Mouse (Mus musculus) lung, adult 2 months (tissue): ENCODE measurements at regions not wholly inside any gene's neighbourhood (a gene's known extent, or its start where the extent isn't known, plus 50 kb on each side); places are given as distances from the start of the nearest gene placed in this dataset.

Experiments
- DNase-seq: peaks from one replicate; pipeline ENCODE4 v3.0.0; 2022
- H3K4me1 ChIP-seq: fragments of 200-500 bp; 2 replicates; pipeline ENCODE4 v1.6.1; 2011; ENCODE audit warnings: low read length; ENCODE audit not compliant: control insufficient read depth, insufficient read depth
- H3K4me3 ChIP-seq: fragments of 200-500 bp; replicated peaks from 2 replicates; pipeline ENCODE3; 2011; ENCODE audit warnings: low read depth, mild to moderate bottlenecking, control low read depth, low read length; ENCODE audit errors: extremely low read depth
- CTCF ChIP-seq: fragments of 200-500 bp; IDR thresholded peaks from 2 replicates; pipeline ENCODE4 v1.5.1; 2011; ENCODE audit warnings: mild to moderate bottlenecking, low read length, control low read depth; ENCODE audit not compliant: insufficient read depth
- POLR2A ChIP-seq: fragments of 200-500 bp; IDR thresholded peaks from 2 replicates; pipeline ENCODE4 v1.6.1; 2011; ENCODE audit warnings: low read depth, mild to moderate bottlenecking, control low read depth, low read length, borderline replicate concordance; ENCODE audit errors: extremely low read depth
- WGBS: fragments of 180-500 bp; shearing (Covaris S2); methylation state at CpG from one replicate; pipeline ENCODE4 v1.1.7; 2018; 5-methylcytosine and 5-hydroxymethylcytosine counted together

GRCm38 (mm10) chr19:18200105-18200782, 362.8 kb upstream of the Pcsk5 start:
- Histone ChIP-seq H3K4me3 (no peak overlapping the region), H3K4me1 (no peaks in the 10 kb centered on the region)
- 82% methylated on average over 4 of the region's 4 CpGs for WGBS
- DNase-seq = no peak
- no peak for TF ChIP-seq CTCF
- TF ChIP-seq POLR2A = no peak

GRCm38 (mm10) chr19:18189102-18189742, 351.8 kb upstream of the Pcsk5 start:
- DNase-seq = no peak
- no peak for TF ChIP-seq POLR2A
- TF ChIP-seq CTCF = no peak
- H3K4me1 ChIP-seq = peaks cover 2% of the 10 kb centered on the region; the same call in 1 of the 2 replicates
- H3K4me3 ChIP-seq = no peak overlapping the region
- WGBS = 51% methylated on average over 4 of the region's 4 CpGs

- WGBS = 43% methylated on average over 9 of the region's 9 CpGs
- no peak for DNase-seq
- TF ChIP-seq CTCF = no peak
- no peak for TF ChIP-seq POLR2A
- peaks cover 2% of the 10 kb centered on the region; the same call in 1 of the 2 replicates for H3K4me1 ChIP-seq
- H3K4me3 ChIP-seq = no peak overlapping the region
Observed at GRCm38 (mm10) chr19:18188122-18188866, 350.9 kb upstream of the Pcsk5 start.

GRCm38 (mm10) chr19:18185767-18186554, 348.5 kb upstream of the Pcsk5 start:
- no peak overlapping the region for H3K4me3 ChIP-seq
- TF ChIP-seq POLR2A = no peak
- no peak for DNase-seq
- WGBS = 50% methylated on average over 1 of the region's 1 CpGs
- H3K4me1 ChIP-seq = peaks cover 2% of the 10 kb centered on the region; the same call in 1 of the 2 replicates

GRCm38 (mm10) chr19:18185211-18185610, 347.8 kb upstream of the Pcsk5 start:
- DNase-seq = no peak
- TF ChIP-seq POLR2A (no peak), CTCF (no peak)
- peaks cover 2% of the 10 kb centered on the region; the same call in 1 of the 2 replicates for H3K4me1 ChIP-seq
- no peak overlapping the region for H3K4me3 ChIP-seq
- WGBS = 49% methylated on average over 2 of the region's 2 CpGs

GRCm38 (mm10) chr19:18176200-18176599, 338.8 kb upstream of the Pcsk5 start:
- no peak for DNase-seq
- H3K4me3 ChIP-seq = no peak overlapping the region
- WGBS = 46% methylated on average over 3 of the region's 3 CpGs
- no peaks in the 10 kb centered on the region; the same call in 1 of the 2 replicates for H3K4me1 ChIP-seq
- TF ChIP-seq POLR2A (no peak), CTCF (no peak)

GRCm38 (mm10) chr19:18146494-18146893, 309.1 kb upstream of the Pcsk5 start:
- WGBS = 80% methylated on average over 3 of the region's 3 CpGs
- DNase-seq = no peak
- TF ChIP-seq CTCF (no peak), POLR2A (no peak)
- H3K4me3 ChIP-seq = no peak overlapping the region
- no peaks in the 10 kb centered on the region for H3K4me1 ChIP-seq

- Histone ChIP-seq H3K4me3 (no peak overlapping the region), H3K4me1 (no peaks in the 10 kb centered on the region)
- no peak for DNase-seq
- TF ChIP-seq POLR2A (no peak), CTCF (no peak)
- WGBS = 86% methylated on average over 3 of the region's 3 CpGs
Observed at GRCm38 (mm10) chr19:18130936-18131335, 293.5 kb upstream of the Pcsk5 start.

- Histone ChIP-seq H3K4me3 (no peak overlapping the region), H3K4me1 (no peaks in the 10 kb centered on the region)
- DNase-seq = no peak
- WGBS = 68% methylated on average over 2 of the region's 2 CpGs
- no peak for TF ChIP-seq CTCF
- TF ChIP-seq POLR2A = no peak
Observed at GRCm38 (mm10) chr19:18128786-18129185, 291.4 kb upstream of the Pcsk5 start.
